Mouse (Mus musculus): Measurements from ENCODE around the gene Otogl. TPM values are rescaled to one million over a fixed set of nuclear protein-coding genes. Genes with fewer than 3 reads are reported as not detected.

Otogl gene
- polyA plus RNA-seq, 1 experiment: not detected

GRCm38 (mm10) chr10:107746717-107747116, 165.2 kb downstream of the Otogl start:
- H3K4me3 ChIP-seq (ENCODE audit: extremely low read depth, insufficient read depth, insufficient read length): no peak overlapping the region
- no peak for DNase-seq (ENCODE audit: low read depth in 1 of 2, low spot score in 2 of 2)

GRCm38 (mm10) chr10:107739815-107740214, 172.1 kb downstream of the Otogl start:
- Histone ChIP-seq H3K4me3 (ENCODE audit: extremely low read depth, insufficient read depth, insufficient read length) (no peak overlapping the region), H3K4me1 (ENCODE audit: control insufficient read depth, insufficient read depth, insufficient read length) (no peaks in the 10 kb centered on the region), H3K36me3 (ENCODE audit: control insufficient read depth, insufficient read depth, low read length) (no peaks in the 10 kb centered on the region), H3K27me3 (ENCODE audit: control insufficient read depth, insufficient read depth, low read length) (no peaks in the 10 kb centered on the region), H3K27ac (ENCODE audit: insufficient read depth, low read length) (no peak overlapping the region)
- no peak for TF ChIP-seq CTCF (IDR thresholded peaks at IDR 0.05; ENCODE audit: extremely low read depth, insufficient read depth, insufficient read length, insufficient replicate concordance)
- TF ChIP-seq POLR2A (IDR thresholded peaks at IDR 0.05; ENCODE audit: low read depth, low read length): no peak
- 83% methylated on average over 5 of the region's 5 CpGs for WGBS
- no peak for DNase-seq (ENCODE audit: low read depth in 1 of 2, low spot score in 2 of 2)

More at GRCm38 (mm10) chr10:107746717-107747116, 165.2 kb downstream of the Otogl start:
- Histone ChIP-seq H3K4me1 (ENCODE audit: control insufficient read depth, insufficient read depth, insufficient read length) (no peaks in the 10 kb centered on the region), H3K36me3 (ENCODE audit: control insufficient read depth, insufficient read depth, low read length) (no peaks in the 10 kb centered on the region), H3K27me3 (ENCODE audit: control insufficient read depth, insufficient read depth, low read length) (no peaks in the 10 kb centered on the region), H3K27ac (ENCODE audit: insufficient read depth, low read length) (no peak overlapping the region)
- TF ChIP-seq POLR2A (IDR thresholded peaks at IDR 0.05; ENCODE audit: low read depth, low read length): no peak
- TF ChIP-seq CTCF (IDR thresholded peaks at IDR 0.05; ENCODE audit: extremely low read depth, insufficient read depth, insufficient read length, insufficient replicate concordance): no peak
- 31% methylated on average over 9 of the region's 9 CpGs for WGBS

- no peak for DNase-seq (ENCODE audit: low read depth in 1 of 2, low spot score in 2 of 2)
- Histone ChIP-seq H3K36me3 (ENCODE audit: control insufficient read depth, insufficient read depth, low read length) (no peaks in the 10 kb centered on the region), H3K4me1 (ENCODE audit: control insufficient read depth, insufficient read depth, insufficient read length) (no peaks in the 10 kb centered on the region), H3K27me3 (ENCODE audit: control insufficient read depth, insufficient read depth, low read length) (no peaks in the 10 kb centered on the region), H3K4me3 (ENCODE audit: extremely low read depth, insufficient read depth, insufficient read length) (no peak overlapping the region), H3K27ac (ENCODE audit: insufficient read depth, low read length) (no peak overlapping the region)
- TF ChIP-seq CTCF (IDR thresholded peaks at IDR 0.05; ENCODE audit: extremely low read depth, insufficient read depth, insufficient read length, insufficient replicate concordance): no peak
- 84% methylated on average over 6 of the region's 6 CpGs for WGBS
These were observed 174.2 kb downstream of the Otogl start for GRCm38 (mm10) chr10:107737743-107738142.

GRCm38 (mm10) chr10:107735448-107735847, 176.5 kb downstream of the Otogl start:
- Histone ChIP-seq H3K4me1 (ENCODE audit: control insufficient read depth, insufficient read depth, insufficient read length) (no peaks in the 10 kb centered on the region), H3K27ac (ENCODE audit: insufficient read depth, low read length) (no peak overlapping the region), H3K4me3 (ENCODE audit: extremely low read depth, insufficient read depth, insufficient read length) (no peak overlapping the region), H3K27me3 (ENCODE audit: control insufficient read depth, insufficient read depth, low read length) (no peaks in the 10 kb centered on the region), H3K36me3 (ENCODE audit: control insufficient read depth, insufficient read depth, low read length) (no peaks in the 10 kb centered on the region)
- WGBS: 88% methylated on average over 7 of the region's 7 CpGs
- DNase-seq (ENCODE audit: low read depth in 1 of 2, low spot score in 2 of 2): no peak
- TF ChIP-seq POLR2A (IDR thresholded peaks at IDR 0.05; ENCODE audit: low read depth, low read length): no peak
- no peak for TF ChIP-seq CTCF (IDR thresholded peaks at IDR 0.05; ENCODE audit: extremely low read depth, insufficient read depth, insufficient read length, insufficient replicate concordance)

- H3K27ac ChIP-seq (ENCODE audit: insufficient read depth, low read length): no peak overlapping the region
- no peaks in the 10 kb centered on the region for H3K27me3 ChIP-seq (ENCODE audit: control insufficient read depth, insufficient read depth, low read length)
- H3K4me3 ChIP-seq (ENCODE audit: extremely low read depth, insufficient read depth, insufficient read length): no peak overlapping the region
- H3K36me3 ChIP-seq (ENCODE audit: control insufficient read depth, insufficient read depth, low read length): no peaks in the 10 kb centered on the region
- no peaks in the 10 kb centered on the region for H3K4me1 ChIP-seq (ENCODE audit: control insufficient read depth, insufficient read depth, insufficient read length)
- DNase-seq (ENCODE audit: low read depth in 1 of 2, low spot score in 2 of 2): no peak
- TF ChIP-seq POLR2A (IDR thresholded peaks at IDR 0.05; ENCODE audit: low read depth, low read length) (no peak), CTCF (IDR thresholded peaks at IDR 0.05; ENCODE audit: extremely low read depth, insufficient read depth, insufficient read length, insufficient replicate concordance) (no peak)
These were observed 177.6 kb downstream of the Otogl start for GRCm38 (mm10) chr10:107734327-107734726.

- H3K4me3 ChIP-seq (ENCODE audit: extremely low read depth, insufficient read depth, insufficient read length): no peak overlapping the region
- no peaks in the 10 kb centered on the region for H3K4me1 ChIP-seq (ENCODE audit: control insufficient read depth, insufficient read depth, insufficient read length)
- H3K36me3 ChIP-seq (ENCODE audit: control insufficient read depth, insufficient read depth, low read length): no peaks in the 10 kb centered on the region
- no peak for TF ChIP-seq CTCF (IDR thresholded peaks at IDR 0.05; ENCODE audit: extremely low read depth, insufficient read depth, insufficient read length, insufficient replicate concordance)
- no peak for TF ChIP-seq POLR2A (IDR thresholded peaks at IDR 0.05; ENCODE audit: low read depth, low read length)
- DNase-seq (ENCODE audit: low read depth in 1 of 2, low spot score in 2 of 2): no peak
- H3K27me3 ChIP-seq (ENCODE audit: control insufficient read depth, insufficient read depth, low read length): no peaks in the 10 kb centered on the region
- WGBS: 43% methylated on average over 7 of the region's 7 CpGs
- no peak overlapping the region for H3K27ac ChIP-seq (ENCODE audit: insufficient read depth, low read length)
These were observed 186.3 kb downstream of the Otogl start for GRCm38 (mm10) chr10:107725631-107726030.

- Histone ChIP-seq H3K4me3 (ENCODE audit: extremely low read depth, insufficient read depth, insufficient read length) (no peak within 1 kb of the TSS), H3K4me1 (ENCODE audit: control insufficient read depth, insufficient read depth, insufficient read length) (no peaks in the 10 kb centered on the region), H3K36me3 (ENCODE audit: control insufficient read depth, insufficient read depth, low read length) (no peaks in the 10 kb centered on the region), H3K27me3 (ENCODE audit: control insufficient read depth, insufficient read depth, low read length) (no peaks in the 10 kb centered on the region), H3K27ac (ENCODE audit: insufficient read depth, low read length) (no peak within 1 kb of the TSS)
- TF ChIP-seq POLR2A (IDR thresholded peaks at IDR 0.05; ENCODE audit: low read depth, low read length) (no peak), CTCF (IDR thresholded peaks at IDR 0.05; ENCODE audit: extremely low read depth, insufficient read depth, insufficient read length, insufficient replicate concordance) (no peak)
- DNase-seq (ENCODE audit: low read depth in 1 of 2, low spot score in 2 of 2): no peak
- 72% methylated on average over 1 of the region's 1 CpGs for WGBS
These were observed 192.1 kb downstream of the Otogl start, which contains the start of gene Ptprq for GRCm38 (mm10) chr10:107719806-107720205. Gene Ptprq (minus strand): TSS chr10:107720051.

Other genes with a start within 250 kb of the Otogl start
- 0.01 TPM in 1 of 2 replicates, not detected in the other for gene Ptprq, start 192.1 kb downstream of the Otogl start, polyA plus RNA-seq (2012; rRNA removed)

Data from spleen, adult 2 months (tissue).